ENCODE assay signal across 12 mouse cellular contexts in genomic region chrX:99185081-99185596, GRCm38 (mm10). TPM values are rescaled to one million over a fixed set of nuclear protein-coding genes. Genes with fewer than 3 reads are reported as not detected.
A peak's percentile ranks its signal among the peaks of the same experiment; 100 is the strongest.
DNase-seq lines count a peak whose midpoint lies in the region; ATAC-seq lines count a peak whose summit lies in the region.
"Had no signal": no experiment of that assay in that cellular context is flagged by ENCODE, and none has a peak within 500 bp of the region (broad histone marks: within the 10 kb centered on the region; RNA-seq: fewer than 3 reads in every experiment).

No protein-coding gene starts in this region.

- no peak for DNase-seq in kidney, adult 18-20 months
- peak; percentile 2 for DNase-seq in ES-CJ7 (ENCODE audit: low read depth, low spot score)
- peak; percentile 51 for DNase-seq in forebrain, embryonic 10.5 days (ENCODE audit: extremely low spot score, low spot score)
- DNase-seq in limb, embryonic 10.5 days (ENCODE audit: low spot score): no peak
- DNase-seq in cerebellum, adult 8-10 months: no peak
- no peak for DNase-seq in adrenal gland, postnatal 10 days
- DNase-seq in c-Kit-positive CD71-positive TER-119-positive erythroid progenitor cells, embryonic 14.5 days (ENCODE audit: low spot score): no peak
- DNase-seq: cerebellum, adult 11 months; kidney, postnatal 14 days; thymus, postnatal 4 days had no signal

- no peaks in the 10 kb centered on the region; the same call in 1 of the 2 replicates for H3K27me3 ChIP-seq in kidney, embryonic 14.5 days (ENCODE audit: control insufficient read depth, insufficient read depth, low read length)
- peaks cover 100% of the 10 kb centered on the region for H3K27me3 ChIP-seq in forebrain, embryonic 10.5 days (ENCODE audit: poor library complexity, severe bottlenecking)
- peaks cover 100% of the 10 kb centered on the region for H3K27me3 ChIP-seq in limb, embryonic 10.5 days (ENCODE audit: low read depth, poor library complexity, severe bottlenecking)

- peak; percentile 43; the same call in 1 of the 2 replicates for ATAC-seq in kidney, embryonic 14.5 days (ENCODE audit: low FRiP score, low TSS enrichment)

- H3K27ac ChIP-seq in kidney, embryonic 14.5 days (ENCODE audit: low read depth, low read length): no peak overlapping the region
- peak overlapping the region; percentile 83 for H3K27ac ChIP-seq in forebrain, embryonic 10.5 days
- H3K27ac ChIP-seq in limb, embryonic 10.5 days: peak overlapping the region; percentile 56

- no peaks in the 10 kb centered on the region for H3K9me3 ChIP-seq in kidney, embryonic 14.5 days (ENCODE audit: control insufficient read depth, low read length)
- H3K9me3 ChIP-seq in forebrain, embryonic 10.5 days: no peaks in the 10 kb centered on the region
- no peaks in the 10 kb centered on the region for H3K9me3 ChIP-seq in limb, embryonic 10.5 days (replicated peaks)
- H3K9me3 ChIP-seq: G1E had no signal

- 61% methylated on average over 8 of the region's 9 CpGs for WGBS in kidney, embryonic 14.5 days
- 54% methylated on average over 9 of the region's 9 CpGs for WGBS in forebrain, embryonic 10.5 days
- 33% methylated on average over 9 of the region's 9 CpGs for WGBS in limb, embryonic 10.5 days

- no peak overlapping the region for H3K4me2 ChIP-seq in kidney, embryonic 14.5 days (replicated peaks; ENCODE audit: low read depth, low read length)

- no peaks in the 10 kb centered on the region for H3K36me3 ChIP-seq in kidney, embryonic 14.5 days (ENCODE audit: control insufficient read depth, insufficient read depth, low read length)
- H3K36me3 ChIP-seq in forebrain, embryonic 10.5 days (replicated peaks): no peaks in the 10 kb centered on the region
- H3K36me3 ChIP-seq in limb, embryonic 10.5 days: no peaks in the 10 kb centered on the region
- H3K36me3 ChIP-seq: G1E had no signal

- no peak overlapping the region for H3K9ac ChIP-seq in kidney, embryonic 14.5 days (ENCODE audit: low read depth, low read length)

- H3K4me1 ChIP-seq in kidney, embryonic 14.5 days (ENCODE audit: control insufficient read depth, insufficient read depth, low read length): 0 out of 2 replicates have a peak, but pooled peaks cover 2% of the 10 kb centered on the region
- peaks cover 55% of the 10 kb centered on the region for H3K4me1 ChIP-seq in forebrain, embryonic 10.5 days
- peaks cover 51% of the 10 kb centered on the region for H3K4me1 ChIP-seq in limb, embryonic 10.5 days

- H3K4me3 ChIP-seq in kidney, embryonic 14.5 days (ENCODE audit: low read length): no peak overlapping the region
- no peak overlapping the region for H3K4me3 ChIP-seq in forebrain, embryonic 10.5 days
- no peak overlapping the region for H3K4me3 ChIP-seq in limb, embryonic 10.5 days

RNA-seq across cellular contexts. Expression of gene Efnb1, which starts 49.2 kb away (rescaled TPM):
- 45.0 and 59.4 TPM in 2 replicates for polyA plus RNA-seq in kidney, embryonic 14.5 days (2014; fragmentation: Nextera tagmentation; extraction: Ambion mirVana)
- 71.3 and 72.2 TPM in 2 replicates for polyA plus RNA-seq in forebrain, embryonic 10.5 days (2016; fragmentation: Nextera tagmentation; extraction: Ambion mirVana)
- 42.9 and 54.1 TPM in 2 replicates for polyA plus RNA-seq in limb, embryonic 10.5 days (2016; fragmentation: Nextera tagmentation; extraction: Ambion mirVana)
- total RNA-seq in adrenal gland, postnatal 10 days (2021): 10 to 100 TPM; 48.2 to 53.3 TPM
- total RNA-seq: G1E had no signal
- polyA plus RNA-seq: G1E had no signal

Comparison
In these comparisons a context has a peak if more than half of its experiments do, and no peak if none do; other contexts are left out.
1. DNase-seq: peak in ES-CJ7 (single experiment) and forebrain, embryonic 10.5 days (single experiment); none in kidney, adult 18-20 months (single experiment), limb, embryonic 10.5 days (single experiment), cerebellum, adult 8-10 months (single experiment), adrenal gland, postnatal 10 days (single experiment) and c-Kit-positive CD71-positive TER-119-positive erythroid progenitor cells, embryonic 14.5 days (single experiment).